Mouse (Mus musculus): ENCODE results near the gene Trpc1. TPM values are rescaled to one million over a fixed set of nuclear protein-coding genes. Genes with fewer than 3 reads are reported as not detected.

Trpc1 gene
- 7.5 and 8.3 TPM in 2 replicates for polyA plus RNA-seq (2015; fragmentation: Nextera tagmentation; extraction: Ambion mirVana)

GRCm38 (mm10) chr9:95750037-95750511, at the start of gene Trpc1:
TSS of gene Trpc1 (minus strand) at chr9:95750375.
- no peaks in the 10 kb centered on the region for H3K36me3 ChIP-seq (replicated peaks)
- peak within 1 kb of the TSS; percentile 86 for H3K9ac ChIP-seq
- peaks cover 7% of the 10 kb centered on the region; the same call in 1 of the 2 replicates for H3K27me3 ChIP-seq (replicated peaks)
- under 1% methylated on average over 53 of the region's 56 CpGs for WGBS
- H3K4me3 ChIP-seq = peak within 1 kb of the TSS; percentile 71
- peak within 1 kb of the TSS; percentile 82 for H3K4me2 ChIP-seq
- H3K27ac ChIP-seq = peak within 1 kb of the TSS; percentile 65
- peak; percentile 99 for ATAC-seq (replicated peaks)
- no peaks in the 10 kb centered on the region for H3K9me3 ChIP-seq
- peaks cover 18% of the 10 kb centered on the region for H3K4me1 ChIP-seq

- H3K27me3 ChIP-seq (replicated peaks) = no peaks in the 10 kb centered on the region
- 89% methylated on average over 2 of the region's 2 CpGs for WGBS
Measured at GRCm38 (mm10) chr9:95796323-95796722, 46.1 kb upstream of the Trpc1 start.

DNA sequence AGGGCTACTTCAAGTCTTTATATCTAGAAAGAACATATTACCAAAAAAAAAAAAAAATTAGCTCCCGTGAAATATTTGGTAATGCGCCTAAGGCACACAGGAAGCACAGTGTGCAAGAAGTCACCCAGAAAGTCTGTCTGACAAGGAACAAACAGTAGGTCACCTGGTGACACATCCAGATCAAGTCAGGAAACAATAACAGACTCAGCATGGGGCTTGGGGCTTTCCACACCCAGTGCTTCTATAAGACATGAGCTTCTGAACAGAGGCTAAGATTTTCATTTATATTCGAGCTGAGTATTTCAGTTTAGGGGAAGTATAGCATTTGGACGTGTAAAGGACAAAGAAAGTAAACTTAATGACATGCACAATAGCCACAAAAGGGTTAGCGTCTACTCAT, 45.7 kb upstream of the Trpc1 start:
- ATAC-seq (replicated peaks) = no peak
- H3K27ac ChIP-seq = no peak overlapping the region

More at GRCm38 (mm10) chr9:95796323-95796722, 46.1 kb upstream of the Trpc1 start:
- H3K4me2 ChIP-seq = no peak overlapping the region
- H3K27ac ChIP-seq = no peak overlapping the region
- no peaks in the 10 kb centered on the region for H3K36me3 ChIP-seq (replicated peaks)
- no peak overlapping the region for H3K4me3 ChIP-seq
- ATAC-seq (replicated peaks) = no peak
- H3K4me1 ChIP-seq = no peaks in the 10 kb centered on the region
- H3K9ac ChIP-seq = no peak overlapping the region
- H3K9me3 ChIP-seq = no peaks in the 10 kb centered on the region

GRCm38 (mm10) chr9:95795077-95795784, 45.1 kb upstream of the Trpc1 start:
- no peaks in the 10 kb centered on the region for H3K27me3 ChIP-seq (replicated peaks)
- H3K9ac ChIP-seq = no peak overlapping the region
- H3K27ac ChIP-seq = no peak overlapping the region
- no peak for ATAC-seq (replicated peaks)
- no peak overlapping the region for H3K4me3 ChIP-seq
- no peak overlapping the region for H3K4me2 ChIP-seq
- H3K4me1 ChIP-seq = no peaks in the 10 kb centered on the region
- 74% methylated on average over 2 of the region's 2 CpGs for WGBS
- H3K36me3 ChIP-seq (replicated peaks) = no peaks in the 10 kb centered on the region
- no peaks in the 10 kb centered on the region for H3K9me3 ChIP-seq

More for the DNA sequence above, 45.7 kb upstream of the Trpc1 start:
- H3K4me1 ChIP-seq = no peaks in the 10 kb centered on the region
- H3K4me2 ChIP-seq = no peak overlapping the region
- no peaks in the 10 kb centered on the region for H3K36me3 ChIP-seq (replicated peaks)
- no peak overlapping the region for H3K9ac ChIP-seq
- no peaks in the 10 kb centered on the region for H3K9me3 ChIP-seq
- no peaks in the 10 kb centered on the region for H3K27me3 ChIP-seq (replicated peaks)
- WGBS = 22% methylated on average over 5 of the region's 5 CpGs
- no peak overlapping the region for H3K4me3 ChIP-seq

GRCm38 (mm10) chr9:95793986-95794744, 44.0 kb upstream of the Trpc1 start:
- Histone ChIP-seq H3K27me3 (replicated peaks) (no peaks in the 10 kb centered on the region), H3K4me3 (no peak overlapping the region), H3K36me3 (replicated peaks) (no peaks in the 10 kb centered on the region), H3K9ac (no peak overlapping the region), H3K4me2 (no peak overlapping the region), H3K27ac (no peak overlapping the region), H3K9me3 (no peaks in the 10 kb centered on the region), H3K4me1 (no peaks in the 10 kb centered on the region)
- no peak for ATAC-seq (replicated peaks)
- WGBS = 91% methylated on average over 15 of the region's 15 CpGs

GRCm38 (mm10) chr9:95784888-95785511, 34.8 kb upstream of the Trpc1 start:
- Histone ChIP-seq H3K9me3 (no peaks in the 10 kb centered on the region), H3K27me3 (replicated peaks) (no peaks in the 10 kb centered on the region), H3K4me2 (no peak overlapping the region), H3K9ac (no peak overlapping the region), H3K4me3 (no peak overlapping the region), H3K27ac (no peak overlapping the region), H3K36me3 (replicated peaks) (no peaks in the 10 kb centered on the region), H3K4me1 (no peaks in the 10 kb centered on the region)
- ATAC-seq (replicated peaks) = no peak
- 79% methylated on average over 16 of the region's 16 CpGs for WGBS

GRCm38 (mm10) chr9:95783646-95784293, 33.6 kb upstream of the Trpc1 start:
- no peak overlapping the region for H3K27ac ChIP-seq
- no peak overlapping the region for H3K4me3 ChIP-seq
- no peaks in the 10 kb centered on the region for H3K27me3 ChIP-seq (replicated peaks)
- no peak for ATAC-seq (replicated peaks)
- H3K4me2 ChIP-seq = no peak overlapping the region
- H3K36me3 ChIP-seq (replicated peaks) = no peaks in the 10 kb centered on the region
- whole genome bisulfite sequencing = 78% methylated on average over 17 of the region's 17 CpGs
- no peaks in the 10 kb centered on the region for H3K9me3 ChIP-seq
- H3K9ac ChIP-seq = no peak overlapping the region
- no peaks in the 10 kb centered on the region for H3K4me1 ChIP-seq

DNA sequence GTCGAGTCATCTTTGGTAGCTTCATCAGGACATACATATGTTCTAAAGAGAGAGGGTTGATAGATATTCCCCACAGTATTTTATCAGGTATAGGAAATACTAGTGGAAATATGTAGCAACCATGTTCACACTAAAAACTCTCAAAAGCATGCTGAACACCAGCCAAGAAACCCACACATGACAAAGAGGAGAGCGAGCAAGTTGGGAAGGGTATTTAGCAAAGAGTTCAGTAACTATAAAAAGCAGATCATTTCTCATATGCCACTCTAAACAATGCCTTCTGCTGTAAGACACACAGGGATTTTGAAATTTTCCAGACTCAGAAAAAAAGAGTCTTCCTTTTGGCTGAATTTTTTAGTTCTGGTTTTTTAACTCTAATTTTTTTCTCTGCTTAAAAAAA, 21.5 kb upstream of the Trpc1 start:
- no peak overlapping the region for H3K4me3 ChIP-seq
- WGBS = 93% methylated on average over 2 of the region's 2 CpGs
- H3K9me3 ChIP-seq = no peaks in the 10 kb centered on the region
- no peaks in the 10 kb centered on the region for H3K4me1 ChIP-seq
- no peak overlapping the region for H3K4me2 ChIP-seq
- no peak for ATAC-seq (replicated peaks)
- H3K27ac ChIP-seq = no peak overlapping the region
- H3K27me3 ChIP-seq (replicated peaks) = no peaks in the 10 kb centered on the region
- H3K9ac ChIP-seq = no peak overlapping the region
- H3K36me3 ChIP-seq (replicated peaks) = no peaks in the 10 kb centered on the region

GRCm38 (mm10) chr9:95763218-95763617, 13.0 kb upstream of the Trpc1 start:
- Histone ChIP-seq H3K4me1 (no peaks in the 10 kb centered on the region), H3K36me3 (replicated peaks) (no peaks in the 10 kb centered on the region), H3K27ac (no peak overlapping the region), H3K9me3 (no peaks in the 10 kb centered on the region), H3K4me3 (no peak overlapping the region), H3K27me3 (replicated peaks) (no peaks in the 10 kb centered on the region), H3K4me2 (no peak overlapping the region), H3K9ac (no peak overlapping the region)
- ATAC-seq (replicated peaks) = no peak
- 83% methylated on average over 4 of the region's 4 CpGs for WGBS

- no peak overlapping the region for H3K27ac ChIP-seq
- no peaks in the 10 kb centered on the region for H3K4me1 ChIP-seq
- H3K9ac ChIP-seq = no peak overlapping the region
- no peaks in the 10 kb centered on the region for H3K9me3 ChIP-seq
- H3K4me2 ChIP-seq = no peak overlapping the region
- H3K36me3 ChIP-seq (replicated peaks) = no peaks in the 10 kb centered on the region
- H3K27me3 ChIP-seq (replicated peaks) = no peaks in the 10 kb centered on the region
- no peak overlapping the region for H3K4me3 ChIP-seq
- ATAC-seq (replicated peaks) = no peak
- WGBS = 94% methylated on average over 3 of the region's 3 CpGs
Measured at GRCm38 (mm10) chr9:95762228-95762627, 12.1 kb upstream of the Trpc1 start.

- ATAC-seq (replicated peaks) = no peak
- no peaks in the 10 kb centered on the region for H3K9me3 ChIP-seq
- no peaks in the 10 kb centered on the region for H3K27me3 ChIP-seq (replicated peaks)
- H3K4me3 ChIP-seq = no peak overlapping the region
- 93% methylated on average over 8 of the region's 8 CpGs for WGBS
- no peak overlapping the region for H3K9ac ChIP-seq
- H3K27ac ChIP-seq = no peak overlapping the region
- H3K4me2 ChIP-seq = no peak overlapping the region
- H3K36me3 ChIP-seq (replicated peaks) = no peaks in the 10 kb centered on the region
- H3K4me1 ChIP-seq = no peaks in the 10 kb centered on the region
Measured at GRCm38 (mm10) chr9:95761381-95761780, 11.2 kb upstream of the Trpc1 start.

GRCm38 (mm10) chr9:95750746-95751145, 571 bp upstream of the Trpc1 start:
- H3K9me3 ChIP-seq = no peaks in the 10 kb centered on the region
- WGBS = 42% methylated on average over 9 of the region's 9 CpGs
- no peaks in the 10 kb centered on the region for H3K36me3 ChIP-seq (replicated peaks)
- H3K27ac ChIP-seq = no peak overlapping the region
- H3K9ac ChIP-seq = no peak overlapping the region
- peak; percentile 1; the same call in 1 of the 2 replicates for ATAC-seq (replicated peaks)
- peak overlapping the region; percentile 82 for H3K4me2 ChIP-seq
- peaks cover 7% of the 10 kb centered on the region; the same call in 1 of the 2 replicates for H3K27me3 ChIP-seq (replicated peaks)
- peaks cover 18% of the 10 kb centered on the region for H3K4me1 ChIP-seq
- H3K4me3 ChIP-seq = peak overlapping the region; percentile 71

Measured in midbrain, embryonic 15.5 days (tissue).